Mouse (Mus musculus) G1E (cell line): ENCODE results near the gene Slit2. TPM values are rescaled to one million over a fixed set of nuclear protein-coding genes. Genes with fewer than 3 reads are reported as not detected.

Source experiments
- ATAC-seq: 2 replicates; pipeline ENCODE4 v1.8.0; 2016; ENCODE audit warnings: mild to moderate bottlenecking; ENCODE audit not compliant: insufficient number of reproducible peaks, poor library complexity, low FRiP score, severe bottlenecking; ENCODE audit errors: extremely low read depth
- DNase-seq: peaks from one replicate; pipeline ENCODE4 v3.0.0; 2012; ENCODE audit warnings: low spot score
- H3K27me3 ChIP-seq: 2 replicates; pipeline ENCODE4 v1.6.1; 2012; ENCODE audit warnings: mild to moderate bottlenecking, low read length, inconsistent platforms; ENCODE audit not compliant: insufficient read depth
- H3K36me3 ChIP-seq: replicated peaks from 2 replicates; pipeline ENCODE3; 2012; ENCODE audit warnings: mild to moderate bottlenecking, inconsistent platforms
- H3K4me1 ChIP-seq: 2 replicates; pipeline ENCODE4 v1.6.1; 2012; ENCODE audit warnings: low read depth, low read length, inconsistent platforms, mixed read lengths; ENCODE audit not compliant: insufficient read depth
- H3K4me3 ChIP-seq: 2 replicates; pipeline ENCODE4 v1.5.1; 2012; ENCODE audit warnings: low read depth, mild to moderate bottlenecking, inconsistent platforms, low read length, moderate library complexity, mixed read lengths
- H3K9me3 ChIP-seq: replicated peaks from 2 replicates; pipeline ENCODE4 v1.6.1; 2012; ENCODE audit warnings: inconsistent platforms
- CTCF ChIP-seq: IDR thresholded peaks from 2 replicates; pipeline ENCODE4 v1.5.1; 2012; ENCODE audit warnings: low read depth, low read length, inconsistent platforms, mixed read lengths
- GATA1 ChIP-seq: IDR thresholded peaks from 2 replicates; pipeline ENCODE4 v1.6.1; 2012; ENCODE audit warnings: borderline replicate concordance, low read length, inconsistent platforms, mixed read lengths
- GATA2 ChIP-seq: IDR thresholded peaks from 2 replicates; pipeline ENCODE4 v1.6.1; 2012; ENCODE audit warnings: low read depth, low read length, inconsistent platforms, borderline replicate concordance
- POLR2AphosphoS5 ChIP-seq: IDR thresholded peaks from 2 replicates; pipeline ENCODE4 v1.6.1; 2012; ENCODE audit warnings: low read depth, low read length, inconsistent platforms; ENCODE audit not compliant: insufficient replicate concordance
- TAL1 ChIP-seq: conservative IDR thresholded peaks from 2 replicates; pipeline ENCODE4 v1.6.1; 2012; ENCODE audit warnings: low read depth, low read length, inconsistent platforms, mixed read lengths
- polyA plus RNA-seq: library from polyadenylated mRNA; stranded (reverse); fragments of >175 nt; gene quantifications from 2 replicates; pipeline ENCODE4 v1.2.3, GENCODE M21; 2012
- total RNA-seq, 2 experiments: library from RNA; stranded (forward) in 1 of 2; stranded (reverse) in 1 of 2; fragments of 200-1000 nt in 1 of 2; fragments of >200 nt in 1 of 2; fragmentation: Nextera tagmentation in 1 of 2; gene quantifications; 2 replicates each; pipeline ENCODE4 v1.2.3; 2014 to 2017

The Slit2 gene
- total and polyA plus RNA-seq, 3 experiments, result 0.27 TPM; not detected in 2

DNA sequence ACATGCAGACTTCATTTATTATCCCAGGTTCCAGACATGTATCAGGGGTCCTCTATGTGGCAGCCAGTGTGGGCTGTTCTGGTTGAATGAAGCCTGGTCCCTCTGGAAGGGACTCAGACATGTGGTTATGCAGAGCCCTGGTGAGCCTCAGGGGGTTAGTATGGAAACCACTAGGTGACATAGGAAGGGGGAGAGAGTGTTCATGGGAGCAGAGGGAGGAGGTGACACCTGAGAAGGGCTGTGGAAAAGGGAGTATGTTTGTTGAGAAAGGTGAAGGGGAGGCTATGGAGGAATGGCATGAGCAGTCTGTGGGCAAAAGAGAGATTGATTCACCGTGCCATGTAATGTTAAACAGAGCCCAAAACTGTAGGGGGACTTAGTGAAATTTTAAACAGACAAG is 51.9 kb downstream of the Slit2 start:
- Histone ChIP-seq H3K36me3 (no peaks in the 10 kb centered on the region), H3K9me3 (no peaks in the 10 kb centered on the region), H3K27me3 (peaks cover 3% of the 10 kb centered on the region; the same call in 1 of the 2 replicates), H3K4me3 (no peak overlapping the region), H3K4me1 (no peaks in the 10 kb centered on the region)
- ATAC-seq (no peak), DNase-seq (no peak)
- TF ChIP-seq POLR2AphosphoS5 (no peak), TAL1 (no peak), CTCF (no peak), GATA1 (no peak), GATA2 (no peak)

DNA sequence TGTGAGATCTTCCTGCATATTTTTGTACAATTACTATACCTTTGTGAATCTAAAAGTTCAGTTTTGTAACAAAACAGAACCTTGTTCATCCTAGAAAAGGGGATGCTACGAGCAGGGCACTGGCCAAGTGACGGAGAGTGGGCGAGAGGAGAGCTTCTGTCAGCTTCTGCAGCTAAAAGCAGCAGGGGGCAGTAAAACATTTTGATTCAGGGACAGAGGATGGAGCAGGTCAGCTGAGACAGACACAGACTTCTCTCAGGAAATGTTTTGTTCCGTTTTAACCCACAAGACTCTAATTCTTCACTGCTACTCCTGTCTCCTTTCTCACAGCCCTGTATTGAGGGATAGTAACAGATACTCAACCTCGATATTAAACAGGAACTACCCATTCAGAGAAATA is 55.1 kb downstream of the Slit2 start:
- TF ChIP-seq TAL1 (no peak), POLR2AphosphoS5 (no peak), GATA1 (no peak), CTCF (no peak), GATA2 (no peak)
- H3K27me3 ChIP-seq, result peaks cover 3% of the 10 kb centered on the region; the same call in 1 of the 2 replicates
- no peaks in the 10 kb centered on the region for H3K36me3 ChIP-seq
- no peak overlapping the region for H3K4me3 ChIP-seq
- no peak for ATAC-seq
- DNase-seq, result no peak
- no peaks in the 10 kb centered on the region for H3K4me1 ChIP-seq
- no peaks in the 10 kb centered on the region for H3K9me3 ChIP-seq

- ATAC-seq, result no peak
- H3K27me3 ChIP-seq, result no peaks in the 10 kb centered on the region
- no peak overlapping the region for H3K4me3 ChIP-seq
- no peak for TF ChIP-seq TAL1
- TF ChIP-seq GATA1, result no peak
- TF ChIP-seq CTCF, result no peak
- no peak for TF ChIP-seq POLR2AphosphoS5
- no peak for TF ChIP-seq GATA2
- no peaks in the 10 kb centered on the region for H3K9me3 ChIP-seq
- H3K4me1 ChIP-seq, result no peaks in the 10 kb centered on the region
- DNase-seq, result no peak
- H3K36me3 ChIP-seq, result no peaks in the 10 kb centered on the region
These were observed 66.2 kb downstream of the Slit2 start for GRCm38 (mm10) chr5:48048986-48049751.

GRCm38 (mm10) chr5:48050637-48051314 is 67.8 kb downstream of the Slit2 start:
- no peak for TF ChIP-seq GATA2
- no peak for TF ChIP-seq GATA1
- TF ChIP-seq TAL1, result no peak
- no peak for TF ChIP-seq CTCF
- TF ChIP-seq POLR2AphosphoS5, result no peak
- ATAC-seq, result no peak
- H3K36me3 ChIP-seq, result no peaks in the 10 kb centered on the region
- DNase-seq, result no peak
- H3K9me3 ChIP-seq, result no peaks in the 10 kb centered on the region
- H3K4me3 ChIP-seq, result no peak overlapping the region
- no peaks in the 10 kb centered on the region for H3K27me3 ChIP-seq
- no peaks in the 10 kb centered on the region for H3K4me1 ChIP-seq

DNA sequence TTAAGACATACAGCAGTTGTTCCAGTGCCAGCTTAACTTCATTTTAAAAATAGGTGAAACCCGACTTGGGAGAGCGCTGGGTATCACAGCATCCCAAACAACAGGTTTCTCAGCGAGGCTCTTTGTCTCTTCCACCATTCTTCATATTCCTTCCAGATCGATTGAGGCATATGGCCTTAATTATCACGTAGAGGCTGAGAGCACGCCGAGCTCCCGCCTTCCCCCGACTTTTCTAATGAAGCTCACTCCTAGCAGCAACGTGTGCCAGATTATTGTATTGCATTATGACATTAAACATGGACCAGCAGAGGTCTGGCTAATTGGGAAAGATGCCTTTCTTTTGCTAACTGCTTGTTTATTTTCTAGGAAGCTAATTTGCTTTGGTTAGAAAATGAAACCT is 75.7 kb downstream of the Slit2 start:
- Histone ChIP-seq H3K9me3 (no peaks in the 10 kb centered on the region), H3K4me3 (no peak overlapping the region), H3K36me3 (no peaks in the 10 kb centered on the region), H3K4me1 (no peaks in the 10 kb centered on the region), H3K27me3 (0 out of 2 replicates have a peak, but pooled peaks cover 2% of the 10 kb centered on the region)
- no peak for ATAC-seq
- no peak for DNase-seq
- TF ChIP-seq POLR2AphosphoS5 (no peak), TAL1 (no peak), GATA2 (no peak), GATA1 (no peak), CTCF (no peak)

GRCm38 (mm10) chr5:48060715-48061114 is 77.8 kb downstream of the Slit2 start:
- DNase-seq (no peak), ATAC-seq (no peak)
- no peaks in the 10 kb centered on the region for H3K36me3 ChIP-seq
- TF ChIP-seq TAL1 (no peak), GATA1 (no peak), CTCF (no peak), POLR2AphosphoS5 (no peak)
- H3K27me3 ChIP-seq, result 0 out of 2 replicates have a peak, but pooled peaks cover 2% of the 10 kb centered on the region
- H3K4me1 ChIP-seq, result no peaks in the 10 kb centered on the region
- no peak overlapping the region for H3K4me3 ChIP-seq
- no peaks in the 10 kb centered on the region for H3K9me3 ChIP-seq
